Mouse (Mus musculus): ENCODE results near the gene Chmp4b.

DNA sequence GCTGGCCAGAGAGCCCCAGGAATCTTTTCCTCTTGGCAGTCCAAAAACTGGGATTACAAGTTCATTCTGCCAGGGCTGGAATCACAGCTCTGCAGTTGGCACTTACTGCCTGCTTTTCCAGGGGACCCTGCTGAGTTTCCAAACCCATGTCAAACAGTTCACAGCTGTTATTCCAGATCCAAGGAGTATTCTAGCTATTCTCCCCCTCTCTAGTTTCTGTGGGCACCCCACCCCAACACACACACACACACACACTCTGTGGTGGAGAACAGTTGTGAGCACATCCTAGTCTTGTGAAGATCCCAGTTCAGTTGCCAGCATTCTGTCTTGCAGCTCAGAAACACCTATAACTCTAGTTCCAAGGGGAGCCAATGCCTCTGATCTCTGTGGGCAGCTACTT lies 65.6 kb downstream of the Chmp4b start:
- TF ChIP-seq CTCF (IDR thresholded peaks at IDR 0.05; ENCODE audit: low read depth) (no peak), EP300 (IDR thresholded peaks at IDR 0.05; ENCODE audit: low read depth) (no peak)

Measured in heart, postnatal 0 days (tissue).